Mouse (Mus musculus): ENCODE measurements around the gene Trim63.

- TF ChIP-seq CTCF (conservative IDR thresholded peaks at IDR 0.05; ENCODE audit: low read length): no peak
- no peak for TF ChIP-seq POU5F1 (IDR thresholded peaks at IDR 0.05; ENCODE audit: borderline replicate concordance, low read length)
- TF ChIP-seq NANOG (IDR thresholded peaks at IDR 0.05; ENCODE audit: borderline replicate concordance, low read length): no peak
Measured at GRCm38 (mm10) chr4:134284942-134285341, 30.0 kb upstream of the Trim63 start.

All from E14TG2a.4 (cell line).